Mouse (Mus musculus): ENCODE measurements around the gene Ces1f. TPM values are rescaled to one million over a fixed set of nuclear protein-coding genes. Genes with fewer than 3 reads are reported as not detected.

The Ces1f gene
- not detected in 2 replicates for polyA plus RNA-seq (2012)

GRCm38 (mm10) chr8:93279556-93279955 is at the start of gene Ces1f:
Ces1f (minus strand) TSS chr8:93279747.

GRCm38 (mm10) chr8:93229446-93229845 is 50.1 kb downstream of the Ces1f start, which contains the start of gene Ces1e:
Ces1e (minus strand) TSS chr8:93229619.

Other genes with a start within 250 kb of the Ces1f start
- gene Ces1a, start 231.6 kb downstream of the Ces1f start, polyA plus RNA-seq (2012) = not detected in 2 replicates
- not detected in 2 replicates for gene Ces1b, start 199.7 kb downstream of the Ces1f start, polyA plus RNA-seq (2012)
- not detected in 2 replicates for gene Ces1c, start 148.5 kb downstream of the Ces1f start, polyA plus RNA-seq (2012)
- gene Ces1d, start 81.9 kb downstream of the Ces1f start, polyA plus RNA-seq (2012) = 0.08 TPM in 1 of 2 replicates, not detected in the other
- gene Ces1e, start 50.1 kb downstream of the Ces1f start, polyA plus RNA-seq (2012) = not detected in 2 replicates
- not detected in 2 replicates for gene Ces1g, start 57.6 kb upstream of the Ces1f start, polyA plus RNA-seq (2012)
- not detected in 2 replicates for gene Ces1h, start 100.0 kb upstream of the Ces1f start, polyA plus RNA-seq (2012)